Mouse (Mus musculus) ES-E14 (cell line): ENCODE results near the gene Carnmt1. TPM values are rescaled to one million over a fixed set of nuclear protein-coding genes. Genes with fewer than 3 reads are reported as not detected.

Source experiments
- DNase-seq: peaks from one replicate; pipeline ENCODE4 v3.0.0-alpha.2; 2013; ENCODE audit warnings: low read depth, low spot score
- H3K27ac ChIP-seq: 2 replicates; pipeline ENCODE4 v1.5.1; 2012; ENCODE audit warnings: low read depth, mild to moderate bottlenecking, low read length, moderate library complexity, mixed read lengths; ENCODE audit not compliant: poor library complexity, insufficient read depth, severe bottlenecking
- H3K36me3 ChIP-seq: 2 replicates; pipeline ENCODE4 v1.6.1; 2012; ENCODE audit warnings: mild to moderate bottlenecking, low read length, moderate library complexity, mixed read lengths; ENCODE audit not compliant: control insufficient read depth, poor library complexity, insufficient read depth, severe bottlenecking
- H3K4me1 ChIP-seq, 2 experiments: fragments of 150-350 bp in 1 of 2; sonication (generic) in 1 of 2; 2 replicates each; pipeline ENCODE4 v1.6.1; 2012; ENCODE audit warnings: low read length in 2 of 2, mild to moderate bottlenecking in 1 of 2, mixed read lengths in 1 of 2; ENCODE audit not compliant: control insufficient read depth in 2 of 2, insufficient read depth in 2 of 2, poor library complexity in 1 of 2
- H3K4me3 ChIP-seq, 2 experiments: fragments of 150-350 bp in 1 of 2; sonication (generic) in 1 of 2; 2 replicates each; pipeline ENCODE4 v1.5.1; 2012; ENCODE audit warnings: low read length in 2 of 2, low read depth in 1 of 2, mild to moderate bottlenecking in 1 of 2, mixed read lengths in 1 of 2; ENCODE audit not compliant: insufficient read depth in 1 of 2, poor library complexity in 1 of 2, severe bottlenecking in 1 of 2
- H3K9ac ChIP-seq: 2 replicates; pipeline ENCODE4 v1.6.1; 2012; ENCODE audit warnings: low read depth, mild to moderate bottlenecking, low read length, mixed read lengths; ENCODE audit not compliant: poor library complexity, insufficient read depth, severe bottlenecking
- H3K9me3 ChIP-seq: fragments of 150-350 bp; sonication (generic); 2 replicates; pipeline ENCODE4 v1.6.1; 2012; ENCODE audit warnings: low read depth, mild to moderate bottlenecking, low read length; ENCODE audit not compliant: control insufficient read depth, insufficient read depth
- CHD2 ChIP-seq: IDR thresholded peaks from 2 replicates; pipeline ENCODE4 v1.6.1; 2014; ENCODE audit warnings: mild to moderate bottlenecking, low read depth, low read length, inconsistent platforms
- HCFC1 ChIP-seq: IDR thresholded peaks from 2 replicates; pipeline ENCODE4 v1.6.1; 2012; ENCODE audit warnings: low read length, inconsistent platforms, borderline replicate concordance; ENCODE audit not compliant: insufficient read depth
- MAFK ChIP-seq: IDR thresholded peaks from 2 replicates; pipeline ENCODE4 v1.6.1; 2014; ENCODE audit warnings: mild to moderate bottlenecking, low read depth, low read length, inconsistent platforms; ENCODE audit not compliant: insufficient read depth
- ZC3H11A ChIP-seq: IDR thresholded peaks from 2 replicates; pipeline ENCODE4 v1.6.1; 2012; ENCODE audit warnings: low read depth, mild to moderate bottlenecking, inconsistent platforms, low read length, borderline replicate concordance
- ZNF384 ChIP-seq: IDR thresholded peaks from 2 replicates; pipeline ENCODE4 v1.6.1; 2012; ENCODE audit warnings: low read depth, low read length, inconsistent platforms
- in situ Hi-C, 2 experiments: fragments of 600-800 bp; cut with MboI; formaldehyde crosslinking; loops; one replicate each; pipeline ENCODE4 v1.15.1; 2025; ENCODE audit warnings: low sequenced_read_pairs in 2 of 2, inconsistent platforms in 1 of 2; ENCODE audit not compliant: unreplicated experiment in 2 of 2
- total RNA-seq: library from RNA; depleted of rRNA; stranded (reverse); fragments of 300-350 nt; gene quantifications from 2 replicates; pipeline ENCODE4 v1.2.3, GENCODE M21; 2012

Gene Carnmt1
- total RNA-seq, 1 experiment = 23.6 TPM

DNA sequence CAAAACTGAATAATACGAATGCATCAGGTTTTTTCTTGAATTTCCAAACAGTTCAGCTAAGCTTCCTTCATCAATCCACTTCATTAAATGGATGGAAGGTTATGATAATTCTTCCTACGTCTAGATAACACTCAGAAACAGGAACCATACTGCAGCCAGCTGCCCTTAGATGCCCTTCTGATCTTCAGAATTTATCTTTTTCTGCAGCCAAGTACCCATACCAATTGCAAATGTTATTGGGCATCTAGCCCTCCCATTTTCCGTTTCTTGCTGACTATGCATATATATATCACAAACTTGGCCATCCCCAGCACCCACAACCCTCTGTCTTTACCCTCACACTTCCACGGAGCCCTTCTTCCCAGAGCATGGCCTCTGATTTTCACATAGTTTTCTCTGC lies 20.6 kb upstream of the Carnmt1 start:
- no peak overlapping the region for H3K9ac ChIP-seq
- TF ChIP-seq ZC3H11A = no peak
- TF ChIP-seq MAFK = no peak
- no peak for TF ChIP-seq ZNF384
- TF ChIP-seq HCFC1 = no peak
- no peak for TF ChIP-seq CHD2
- H3K27ac ChIP-seq = no peak overlapping the region
- DNase-seq = no peak
- in situ Hi-C loops = no loop called here
- H3K9me3 ChIP-seq = no peaks in the 10 kb centered on the region
- H3K4me3 ChIP-seq = no peak overlapping the region
- H3K4me1 ChIP-seq = peaks cover 0 to 3% of the 10 kb centered on the region in 2 experiments; a peak in 1 of 4 replicates
- no peaks in the 10 kb centered on the region for H3K36me3 ChIP-seq

DNA sequence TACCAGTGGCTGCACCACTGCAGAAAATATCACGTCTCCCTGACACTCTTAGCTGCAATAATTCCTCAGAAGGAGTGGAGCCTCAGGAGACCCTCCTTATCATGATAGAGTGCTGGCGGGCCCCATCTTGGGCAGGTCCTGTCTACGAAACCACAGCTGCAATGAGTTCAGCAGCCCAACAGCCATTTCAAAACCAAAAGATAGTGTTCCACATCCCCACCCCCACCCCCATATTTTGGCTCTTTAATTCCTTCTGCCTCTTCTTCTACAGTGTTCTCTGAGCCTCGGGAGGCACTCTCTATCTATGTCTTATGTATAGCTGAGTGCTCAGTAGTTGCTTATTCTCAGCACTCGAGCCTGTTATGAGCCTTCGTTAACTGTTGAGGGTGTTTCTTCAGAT lies 20.1 kb upstream of the Carnmt1 start:
- DNase-seq = no peak
- Histone ChIP-seq H3K4me1 (peaks cover 0 to 3% of the 10 kb centered on the region in 2 experiments; a peak in 1 of 4 replicates), H3K4me3 (no peak overlapping the region), H3K27ac (no peak overlapping the region), H3K36me3 (no peaks in the 10 kb centered on the region), H3K9ac (no peak overlapping the region), H3K9me3 (no peaks in the 10 kb centered on the region)
- in situ Hi-C loops = no loop called here
- TF ChIP-seq ZC3H11A = no peak
- TF ChIP-seq MAFK = no peak
- no peak for TF ChIP-seq CHD2

DNA sequence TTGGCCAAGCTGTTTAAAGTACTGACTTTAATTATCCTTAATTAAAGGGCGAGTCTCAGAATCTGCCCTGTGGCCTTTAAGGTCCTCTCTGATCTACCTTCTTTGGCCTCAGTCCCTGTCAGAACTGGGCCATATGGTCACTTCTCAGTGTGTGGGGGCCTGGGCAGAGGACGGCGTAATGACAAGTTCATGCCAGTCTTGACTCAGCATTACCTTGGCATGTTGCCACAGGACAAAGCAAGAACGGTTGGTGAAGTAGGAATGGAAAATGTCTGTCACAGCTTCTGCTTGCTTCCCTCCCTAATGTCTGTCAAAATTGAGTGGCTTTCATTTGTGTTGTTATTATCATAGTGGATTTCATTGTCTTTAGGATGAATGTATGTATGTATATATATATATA lies 18.0 kb upstream of the Carnmt1 start:
- TF ChIP-seq CHD2 (no peak), HCFC1 (no peak), ZC3H11A (no peak), ZNF384 (no peak), MAFK (no peak)
- no peak for DNase-seq
- in situ Hi-C loops = no loop called here
- no peaks in the 10 kb centered on the region for H3K9me3 ChIP-seq
- H3K4me3 ChIP-seq = no peak overlapping the region
- no peaks in the 10 kb centered on the region for H3K36me3 ChIP-seq
- no peak overlapping the region for H3K27ac ChIP-seq
- peaks cover 0 to 3% of the 10 kb centered on the region in 2 experiments; a peak in 1 of 4 replicates for H3K4me1 ChIP-seq
- no peak overlapping the region for H3K9ac ChIP-seq

DNA sequence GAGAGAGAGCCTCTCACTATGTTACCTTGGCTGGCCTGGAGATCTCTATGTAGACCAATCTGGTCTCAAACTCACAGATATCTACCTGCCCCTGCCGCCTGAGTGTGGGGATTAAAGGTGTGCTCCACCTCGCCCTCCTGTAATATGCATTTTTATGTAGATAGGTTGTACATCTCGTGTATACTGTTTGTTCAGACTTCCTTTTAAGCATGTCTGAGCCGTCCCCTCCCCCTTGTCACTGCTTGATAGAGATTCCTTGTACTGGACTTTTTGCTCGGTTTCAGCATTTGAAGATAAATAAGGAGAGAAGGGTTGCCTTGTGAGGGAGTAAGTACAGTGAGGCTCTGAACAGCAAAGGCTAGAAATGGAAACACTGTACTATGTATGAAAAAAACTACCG lies 17.5 kb upstream of the Carnmt1 start:
- Histone ChIP-seq H3K4me1 (peaks cover 0 to 3% of the 10 kb centered on the region in 2 experiments; a peak in 1 of 4 replicates), H3K9ac (no peak overlapping the region), H3K4me3 (no peak overlapping the region), H3K36me3 (no peaks in the 10 kb centered on the region), H3K27ac (no peak overlapping the region), H3K9me3 (no peaks in the 10 kb centered on the region)
- TF ChIP-seq CHD2 (no peak), MAFK (no peak), ZNF384 (no peak), ZC3H11A (no peak), HCFC1 (no peak)
- no peak for DNase-seq
- in situ Hi-C loops = no loop called here

DNA sequence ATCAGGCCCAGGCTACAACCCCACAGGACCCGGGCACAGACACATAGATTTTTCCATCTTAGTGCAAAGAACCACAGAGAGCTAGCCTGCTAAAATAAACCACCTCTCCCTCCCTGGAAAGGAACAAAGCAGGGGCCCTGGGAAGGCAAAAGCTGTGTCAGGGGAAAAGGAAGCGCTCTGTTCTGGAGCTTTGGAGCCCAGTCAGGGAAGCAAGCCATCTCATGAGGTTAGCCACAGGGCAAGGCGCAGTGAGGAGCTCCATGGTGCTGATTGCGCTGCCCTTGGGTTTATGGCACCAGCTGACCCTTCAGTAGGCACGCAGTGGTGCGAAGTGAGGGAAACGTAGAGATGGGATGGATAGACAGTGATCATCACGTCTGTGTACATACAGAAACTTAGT lies 16.2 kb upstream of the Carnmt1 start:
- Histone ChIP-seq H3K27ac (no peak overlapping the region), H3K9ac (no peak overlapping the region), H3K4me3 (no peak overlapping the region), H3K9me3 (no peaks in the 10 kb centered on the region), H3K36me3 (no peaks in the 10 kb centered on the region), H3K4me1 (peaks cover 0 to 3% of the 10 kb centered on the region in 2 experiments; a peak in 1 of 4 replicates)
- in situ Hi-C loops = no loop called here
- no peak for TF ChIP-seq ZC3H11A
- TF ChIP-seq CHD2 = no peak
- no peak for TF ChIP-seq ZNF384
- TF ChIP-seq HCFC1 = no peak
- no peak for TF ChIP-seq MAFK
- DNase-seq = no peak
